ENCODE assay signal across 27 mouse cellular contexts in genomic region chr11:65294128-65294833, GRCm38 (mm10). TPM values are rescaled to one million over a fixed set of nuclear protein-coding genes. Genes with fewer than 3 reads are reported as not detected.
DNase-seq lines count a peak whose midpoint lies in the region; ATAC-seq and TF ChIP-seq lines count a peak whose summit lies in the region.
"Had no signal": no experiment of that assay in that cellular context is flagged by ENCODE, and none has a peak within 500 bp of the region (broad histone marks: within the 10 kb centered on the region; RNA-seq: fewer than 3 reads in every experiment).

No protein-coding gene starts in this region.

- WGBS in heart, postnatal 0 days, result 49% methylated on average over 10 of the region's 10 CpGs
- WGBS in lung, embryonic 15.5 days, result 55% methylated on average over 10 of the region's 10 CpGs
- WGBS in lung, postnatal 0 days, result 67% methylated on average over 10 of the region's 10 CpGs

- peak; percentile 46 for DNase-seq in heart, postnatal 0 days (ENCODE audit: low spot score)
- no peak for DNase-seq in heart, postnatal 36 days
- DNase-seq in lung, postnatal 0 days (ENCODE audit: low spot score), result no peak
- DNase-seq in lung, postnatal 14 days, result peak; percentile 3
- DNase-seq in lung, postnatal 25 days (ENCODE audit: low spot score), result no peak
- DNase-seq: adrenal gland, adult 2 months; adrenal gland, postnatal 14 days; cerebellum, adult 11 months; cerebellum, adult 2 months; cerebellum, adult 9-11 months; cerebellum, postnatal 25 days; forebrain, postnatal 0 days; gastrocnemius, adult 2 months; gastrocnemius, postnatal 14 days; heart, adult 11 months; heart, postnatal 10 days had no signal

- no peak for TF ChIP-seq CTCF in heart, postnatal 0 days (IDR thresholded peaks at IDR 0.05; ENCODE audit: low read depth)
- TF ChIP-seq CTCF in lung, postnatal 0 days (IDR thresholded peaks at IDR 0.05), result no peak

- no peak overlapping the region for H3K4me3 ChIP-seq in heart, postnatal 0 days (ENCODE audit: low read depth, low read length)
- H3K4me3 ChIP-seq in lung, embryonic 15.5 days, result no peak overlapping the region
- H3K4me3 ChIP-seq in lung, postnatal 0 days (ENCODE audit: low read depth, low read length), result no peak overlapping the region
- H3K4me3 ChIP-seq: embryonic facial prominence, embryonic 12.5 days; embryonic facial prominence, embryonic 15.5 days; gastrocnemius, adult 2 months; heart, embryonic 12.5 days; hindbrain, embryonic 12.5 days; hindbrain, embryonic 15.5 days had no signal

- peaks cover 40% of the 10 kb centered on the region for H3K4me1 ChIP-seq in heart, postnatal 0 days (ENCODE audit: control insufficient read depth, insufficient read depth)
- H3K4me1 ChIP-seq in lung, embryonic 15.5 days, result peaks cover 13% of the 10 kb centered on the region; the same call in 1 of the 2 replicates
- no peaks in the 10 kb centered on the region for H3K4me1 ChIP-seq in lung, postnatal 0 days (ENCODE audit: insufficient read depth, low read depth, low read length)
- H3K4me1 ChIP-seq: embryonic facial prominence, embryonic 15.5 days; hindbrain, embryonic 15.5 days had no signal

- intact Hi-C loops in heart, postnatal 36 days (cut with DNase I), result loop anchor here (2.0 kb wide), 1 partner anchor 23 kb away; no protein-coding TSS in a partner anchor

- H3K36me3 ChIP-seq in heart, postnatal 0 days (replicated peaks; ENCODE audit: control insufficient read depth, insufficient read depth, low read length), result no peaks in the 10 kb centered on the region
- H3K36me3 ChIP-seq in lung, embryonic 15.5 days, result no peaks in the 10 kb centered on the region
- no peaks in the 10 kb centered on the region for H3K36me3 ChIP-seq in lung, postnatal 0 days (ENCODE audit: insufficient read depth, low read length)
- H3K36me3 ChIP-seq: embryonic facial prominence, embryonic 12.5 days; embryonic facial prominence, embryonic 15.5 days; heart, embryonic 12.5 days; hindbrain, embryonic 12.5 days; hindbrain, embryonic 15.5 days had no signal

- TF ChIP-seq EP300 in heart, postnatal 0 days (IDR thresholded peaks at IDR 0.05; ENCODE audit: low read depth), result no peak
- TF ChIP-seq EP300 in lung, postnatal 0 days (IDR thresholded peaks at IDR 0.05), result no peak

- H3K27me3 ChIP-seq in heart, postnatal 0 days (ENCODE audit: control insufficient read depth, insufficient read depth, low read length), result no peaks in the 10 kb centered on the region
- no peaks in the 10 kb centered on the region for H3K27me3 ChIP-seq in lung, embryonic 15.5 days
- H3K27me3 ChIP-seq in lung, postnatal 0 days (replicated peaks; ENCODE audit: insufficient read depth, low read length), result no peaks in the 10 kb centered on the region
- H3K27me3 ChIP-seq: embryonic facial prominence, embryonic 12.5 days; embryonic facial prominence, embryonic 15.5 days; heart, embryonic 12.5 days; hindbrain, embryonic 12.5 days; hindbrain, embryonic 15.5 days had no signal

- ATAC-seq in heart, postnatal 0 days (ENCODE audit: insufficient read depth, low read depth), result peak; percentile 36
- peak; percentile 65 for ATAC-seq in lung, embryonic 15.5 days (ENCODE audit: borderline replicate concordance, extremely low read depth, low FRiP score, low TSS enrichment)
- no peak for ATAC-seq in lung, postnatal 0 days
- ATAC-seq: CD4-positive, CD25-positive, alpha-beta regulatory T cell, adult 4 months; forebrain, embryonic 14.5 days; forebrain, postnatal 0 days had no signal

- peak overlapping the region; percentile 43; the same call in 1 of the 2 replicates for H3K27ac ChIP-seq in heart, postnatal 0 days (ENCODE audit: low read depth)
- H3K27ac ChIP-seq in lung, embryonic 15.5 days, result 0 out of 2 replicates have a peak overlapping the region, but pooled peaks have one; percentile 11
- H3K27ac ChIP-seq in lung, postnatal 0 days (ENCODE audit: low read length), result no peak overlapping the region
- H3K27ac ChIP-seq: embryonic facial prominence, embryonic 12.5 days; embryonic facial prominence, embryonic 15.5 days; gastrocnemius, adult 2 months; hindbrain, embryonic 12.5 days; hindbrain, embryonic 15.5 days had no signal

- no peak overlapping the region for H3K4me2 ChIP-seq in heart, postnatal 0 days (ENCODE audit: low read depth, low read length)
- no peak overlapping the region for H3K4me2 ChIP-seq in lung, embryonic 15.5 days
- H3K4me2 ChIP-seq in lung, postnatal 0 days (replicated peaks; ENCODE audit: low read depth, low read length), result no peak overlapping the region
- H3K4me2 ChIP-seq: embryonic facial prominence, embryonic 12.5 days; embryonic facial prominence, embryonic 15.5 days; heart, embryonic 12.5 days; hindbrain, embryonic 12.5 days; hindbrain, embryonic 15.5 days had no signal

- no peak overlapping the region for H3K9ac ChIP-seq in heart, postnatal 0 days (replicated peaks; ENCODE audit: low read depth, low read length)
- H3K9ac ChIP-seq in lung, embryonic 15.5 days, result no peak overlapping the region
- no peak overlapping the region for H3K9ac ChIP-seq in lung, postnatal 0 days (replicated peaks; ENCODE audit: low read depth)
- H3K9ac ChIP-seq: embryonic facial prominence, embryonic 12.5 days; embryonic facial prominence, embryonic 15.5 days; forebrain, postnatal 0 days; heart, embryonic 12.5 days; hindbrain, embryonic 12.5 days; hindbrain, embryonic 15.5 days had no signal

- no peaks in the 10 kb centered on the region for H3K9me3 ChIP-seq in heart, postnatal 0 days (replicated peaks; ENCODE audit: control insufficient read depth, low read length)
- no peaks in the 10 kb centered on the region for H3K9me3 ChIP-seq in lung, embryonic 15.5 days
- no peaks in the 10 kb centered on the region for H3K9me3 ChIP-seq in lung, postnatal 0 days (ENCODE audit: low read length)
- H3K9me3 ChIP-seq: embryonic facial prominence, embryonic 12.5 days; embryonic facial prominence, embryonic 15.5 days; heart, embryonic 12.5 days; hindbrain, embryonic 12.5 days; hindbrain, embryonic 15.5 days had no signal

RNA-seq across cellular contexts. Expression of gene Myocd, which starts 24.5 kb away (rescaled TPM):
- total RNA-seq in heart, postnatal 0 days (2014; rRNA removed; ENCODE audit: low replicate concordance), result 92.4 and 129 TPM in 2 replicates
- 55.9 and 56.4 TPM in 2 replicates for polyA plus RNA-seq in heart, postnatal 0 days (2015; fragmentation: Nextera tagmentation; extraction: Ambion mirVana)
- total RNA-seq in heart, postnatal 36 days (2021), result 10 to 100 TPM; 69.4 to 81.2 TPM
- 18.4 and 22.9 TPM in 2 replicates for polyA plus RNA-seq in lung, embryonic 15.5 days (2015; fragmentation: Nextera tagmentation; extraction: Ambion mirVana)
- polyA plus RNA-seq in lung, postnatal 0 days (2015; fragmentation: Nextera tagmentation; extraction: Ambion mirVana), result 3.0 and 3.7 TPM in 2 replicates
- total RNA-seq: common myeloid progenitor, adult 5-6 weeks; hematopoietic stem cell, adult 5-6 weeks; MEL had no signal
- polyA plus RNA-seq: forebrain, embryonic 14.5 days had no signal

Comparison
In these comparisons a context has a peak if more than half of its experiments do, and no peak if none do; other contexts are left out.
1. DNase-seq: peak in heart, postnatal 0 days (single experiment) and lung, postnatal 14 days (single experiment); none in heart, postnatal 36 days (0 of 2), lung, postnatal 0 days (single experiment) and lung, postnatal 25 days (single experiment).